Mouse (Mus musculus) small intestine, adult 2 months (tissue): ENCODE data around the gene Fthl17f.

ENCODE experiments used
- CTCF ChIP-seq: fragments of 200-500 bp; IDR thresholded peaks from 2 replicates; pipeline ENCODE4 v1.5.1; 2012; ENCODE audit warnings: low read depth, mild to moderate bottlenecking, control low read depth, inconsistent platforms, low read length, moderate library complexity, mixed read lengths; ENCODE audit not compliant: insufficient replicate concordance, insufficient read length; ENCODE audit errors: extremely low read depth
- POLR2A ChIP-seq: fragments of 200-500 bp; IDR thresholded peaks from 2 replicates; pipeline ENCODE4 v1.6.1; 2012; ENCODE audit warnings: low read depth, mild to moderate bottlenecking, control low read depth, inconsistent platforms, low read length, moderate library complexity

- TF ChIP-seq POLR2A (no peak), CTCF (no peak)
These were observed 47.6 kb downstream of the Fthl17f start for GRCm38 (mm10) chrX:9110381-9110780.
